Mouse (Mus musculus): ENCODE results near the gene Tat.
"Not testable (repeated sequence)": the region's sequence is repeated elsewhere in the genome, so short reads cannot be mapped to it uniquely, and the experiment has no call there.

Tat gene

GRCm38 (mm10) chr8:109982386-109983105, 7.7 kb upstream of the Tat start:
- no peak for DNase-seq (ENCODE audit: low spot score in 2 of 2)

GRCm38 (mm10) chr8:109983944-109984343, 6.3 kb upstream of the Tat start:
- DNase-seq (ENCODE audit: low spot score in 2 of 2) = no peak

GRCm38 (mm10) chr8:109986384-109986783, 3.9 kb upstream of the Tat start:
- DNase-seq (ENCODE audit: low spot score in 2 of 2) = no peak

GRCm38 (mm10) chr8:109987776-109988175, 2.5 kb upstream of the Tat start:
- no peak for DNase-seq (ENCODE audit: low spot score in 2 of 2)

DNA sequence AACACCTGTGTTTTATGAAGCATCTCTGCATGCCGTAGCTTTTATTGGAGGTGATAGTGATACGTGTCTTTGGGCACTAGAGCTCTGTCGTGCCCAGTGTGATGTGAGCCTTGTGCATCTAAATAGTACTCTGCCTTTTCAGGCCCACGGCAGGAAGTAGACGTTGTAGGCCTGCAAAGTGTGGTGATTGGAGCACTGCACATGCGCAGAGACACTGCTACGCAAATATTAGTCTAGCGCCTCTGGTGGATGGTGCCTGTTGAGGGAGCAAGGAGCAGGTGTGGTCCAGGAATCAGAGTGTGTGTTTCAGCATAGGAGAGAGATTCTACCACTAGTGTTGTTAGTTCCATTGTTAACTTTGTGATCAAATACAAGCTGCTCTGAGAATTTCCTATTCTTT, 1.1 kb upstream of the Tat start:
- DNase-seq (ENCODE audit: low spot score in 2 of 2) = no peak

GRCm38 (mm10) chr8:109992166-109992565, 1.9 kb downstream of the Tat start:
- DNase-seq (ENCODE audit: low spot score in 2 of 2) = no peak

DNA sequence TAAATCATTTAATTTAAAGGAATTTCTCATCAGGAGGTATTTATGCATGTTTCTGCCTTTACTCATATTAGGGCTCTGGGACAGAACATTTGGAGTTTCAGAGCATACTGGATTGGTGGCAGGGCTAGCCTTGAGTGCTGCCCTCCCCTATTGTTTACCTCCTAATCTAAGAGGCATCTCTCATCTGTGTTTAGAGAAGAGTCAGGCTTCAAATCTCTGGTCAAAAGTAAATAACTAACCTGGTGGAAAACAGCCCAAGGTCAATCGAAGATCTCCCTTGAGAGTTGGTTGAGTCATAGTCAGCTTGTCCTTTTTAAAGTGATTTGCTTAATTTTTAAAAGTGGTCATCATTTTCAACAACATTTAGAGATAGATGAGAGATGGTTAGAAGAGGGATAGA, 2.7 kb downstream of the Tat start:
- DNase-seq (ENCODE audit: low spot score in 2 of 2) = no peak

GRCm38 (mm10) chr8:109997381-109997780, 7.1 kb downstream of the Tat start:
- no peak for DNase-seq (ENCODE audit: low spot score in 2 of 2)

- DNase-seq (ENCODE audit: low spot score in 2 of 2) = no peak
These were observed 7.8 kb downstream of the Tat start for GRCm38 (mm10) chr8:109998066-109998465.

DNA sequence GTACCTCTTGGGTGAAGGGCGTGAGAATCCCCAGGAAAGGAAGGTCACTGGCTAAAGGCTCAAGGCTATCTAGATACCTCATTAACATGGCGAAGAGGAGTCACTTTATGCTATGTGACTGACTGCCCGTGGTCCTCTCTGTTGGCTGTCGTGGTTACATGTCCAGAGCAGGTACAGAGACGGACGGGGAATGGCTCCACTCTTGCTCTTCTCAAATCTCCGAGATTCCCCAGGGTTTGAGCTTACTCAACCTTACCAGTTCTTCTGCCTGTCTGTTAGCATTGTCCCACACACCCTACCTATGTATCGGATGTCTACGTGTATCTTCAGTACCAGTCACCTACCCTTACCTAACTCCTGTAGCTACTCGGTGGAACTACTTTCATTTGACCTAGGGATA, 9.7 kb downstream of the Tat start:
- DNase-seq (ENCODE audit: low spot score in 2 of 2) = no peak

DNA sequence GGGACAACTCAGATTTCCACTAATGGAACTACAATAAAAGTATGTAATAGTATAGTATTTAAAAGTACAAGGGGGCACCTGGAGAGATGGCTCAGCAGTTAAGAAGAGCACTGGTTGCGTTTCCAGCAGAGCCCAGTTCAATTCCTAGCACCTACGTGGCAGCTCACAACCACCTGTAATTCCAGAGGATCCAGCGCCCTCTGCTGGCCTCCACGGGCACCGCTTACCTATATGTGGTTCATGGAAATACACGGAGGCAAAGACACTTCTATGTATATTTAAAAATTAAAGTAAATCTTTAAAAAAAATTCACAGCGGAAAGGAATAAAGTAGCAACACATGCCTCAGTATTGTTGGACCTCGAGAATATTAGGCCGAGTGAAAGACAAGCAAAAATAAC, 12.7 kb downstream of the Tat start:
- no peak for DNase-seq (ENCODE audit: low spot score in 2 of 2)

- DNase-seq (ENCODE audit: low spot score in 2 of 2) = no peak
These were observed 14.1 kb downstream of the Tat start for GRCm38 (mm10) chr8:110004300-110004699.

DNA sequence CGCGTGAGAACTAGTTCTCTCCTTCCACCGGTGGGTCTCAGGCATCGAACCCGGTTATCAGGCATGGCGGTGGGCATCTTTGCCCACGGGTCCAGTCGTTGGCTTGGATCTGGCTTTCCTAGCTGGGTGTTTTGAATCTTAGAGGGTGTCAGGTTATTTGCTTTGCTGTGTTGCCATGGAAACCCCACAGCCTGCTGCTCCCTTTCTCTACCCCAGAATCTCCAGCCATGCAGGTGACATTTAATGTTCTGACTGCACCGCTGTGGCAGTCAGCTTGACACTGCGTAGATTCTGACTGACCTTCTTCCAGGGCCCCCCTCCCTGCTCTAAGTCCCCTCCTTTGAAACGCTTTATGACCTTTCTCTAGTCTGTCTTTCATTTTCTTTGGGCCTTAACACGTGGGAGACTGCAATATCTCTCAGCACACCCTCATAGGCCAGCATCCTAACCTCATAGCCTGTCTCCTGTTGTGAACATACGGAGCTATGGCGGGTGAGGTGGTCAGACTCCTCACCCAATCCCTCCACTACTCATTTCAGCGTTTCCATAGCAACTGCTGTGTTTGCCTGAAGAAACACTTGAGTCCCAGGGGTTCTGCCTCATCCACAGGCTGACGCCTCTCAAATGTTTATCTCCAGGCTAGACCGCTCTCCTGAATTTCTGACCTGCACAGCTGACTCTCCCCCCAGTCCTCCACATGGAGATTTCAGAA, 16.2 kb downstream of the Tat start:
- DNase-seq (ENCODE audit: low spot score in 2 of 2) = no peak

DNA sequence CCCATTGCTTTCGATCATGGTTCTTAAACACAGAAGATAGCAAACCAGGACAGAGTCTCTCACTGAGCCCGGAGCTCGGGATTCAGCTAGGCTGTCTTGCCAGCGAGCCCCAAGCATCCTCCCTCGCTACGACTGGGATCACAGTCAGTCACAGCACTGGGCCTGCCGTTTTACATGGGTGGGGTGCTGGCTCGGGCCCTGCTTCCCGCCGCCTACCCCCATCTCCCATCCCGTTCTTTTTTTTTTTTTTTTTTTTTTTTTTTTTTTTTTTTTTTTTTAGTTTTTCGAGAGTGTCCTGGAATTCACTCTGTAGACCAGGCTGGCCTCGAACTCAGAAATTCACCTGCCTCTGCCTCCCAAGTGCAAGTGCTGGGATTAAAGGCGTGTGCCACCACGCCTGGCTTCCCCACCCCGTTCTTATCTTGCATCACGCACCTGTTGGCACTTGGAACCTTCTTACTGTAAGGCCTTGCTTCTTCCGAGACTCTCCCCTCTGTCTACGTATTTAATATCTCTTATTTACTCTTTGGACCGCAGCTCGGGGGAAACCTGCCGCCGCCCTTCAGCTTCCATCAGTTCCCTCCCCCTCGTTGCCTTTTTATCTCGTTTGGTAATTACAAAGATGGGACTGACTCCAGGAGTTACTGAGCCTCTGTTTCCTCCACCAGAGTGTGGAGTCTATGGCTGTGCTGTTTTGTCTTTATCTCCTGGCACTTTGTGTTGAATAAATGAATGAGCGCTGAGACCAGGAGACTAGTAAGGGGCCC, 18.2 kb downstream of the Tat start:
- DNase-seq (ENCODE audit: low spot score in 2 of 2) = no peak

GRCm38 (mm10) chr8:110008995-110009446, 18.8 kb downstream of the Tat start:
- no peak for DNase-seq (ENCODE audit: low spot score in 2 of 2)

DNA sequence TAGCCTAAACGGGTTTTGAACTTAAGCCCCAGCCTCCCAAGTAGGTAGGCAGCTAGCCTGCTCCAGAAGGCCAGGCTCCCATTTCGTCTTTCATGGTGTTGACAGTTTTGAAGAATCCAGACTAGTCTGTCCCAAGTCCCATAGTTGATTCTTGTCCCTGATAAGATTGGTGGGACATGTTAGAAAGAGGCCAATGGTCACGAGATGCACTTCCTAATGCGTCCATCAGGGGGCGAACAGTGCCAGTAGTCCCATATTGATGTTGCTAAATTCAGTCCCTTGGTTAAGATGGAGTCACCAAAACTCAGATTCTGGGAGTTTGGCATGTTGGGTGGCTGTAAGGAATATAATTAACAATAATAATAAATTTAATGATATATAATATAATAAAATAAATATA, 20.6 kb downstream of the Tat start:
- DNase-seq (ENCODE audit: low spot score in 2 of 2) = no peak

DNA sequence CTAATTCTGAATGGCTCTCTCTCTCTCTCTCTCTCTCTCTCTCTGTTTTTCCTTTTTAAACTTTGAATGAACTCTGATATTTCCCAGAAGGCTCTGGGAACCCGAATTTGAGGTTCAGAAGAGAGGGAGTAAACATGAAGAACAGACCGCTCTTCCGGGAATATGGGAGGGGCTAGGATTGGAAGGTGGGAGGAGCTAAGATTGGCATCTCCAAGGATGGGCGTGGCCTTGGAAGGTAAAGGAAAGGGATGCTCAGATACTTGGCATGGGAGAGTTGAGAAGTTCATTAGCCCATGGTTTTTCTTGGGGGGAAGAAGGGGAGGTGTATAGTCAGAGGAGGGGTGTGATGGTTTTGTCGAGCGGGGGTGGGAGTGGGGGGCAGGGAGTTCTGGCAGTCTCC, 31.8 kb downstream of the Tat start:
- no peak for DNase-seq (ENCODE audit: low spot score in 2 of 2)

DNA sequence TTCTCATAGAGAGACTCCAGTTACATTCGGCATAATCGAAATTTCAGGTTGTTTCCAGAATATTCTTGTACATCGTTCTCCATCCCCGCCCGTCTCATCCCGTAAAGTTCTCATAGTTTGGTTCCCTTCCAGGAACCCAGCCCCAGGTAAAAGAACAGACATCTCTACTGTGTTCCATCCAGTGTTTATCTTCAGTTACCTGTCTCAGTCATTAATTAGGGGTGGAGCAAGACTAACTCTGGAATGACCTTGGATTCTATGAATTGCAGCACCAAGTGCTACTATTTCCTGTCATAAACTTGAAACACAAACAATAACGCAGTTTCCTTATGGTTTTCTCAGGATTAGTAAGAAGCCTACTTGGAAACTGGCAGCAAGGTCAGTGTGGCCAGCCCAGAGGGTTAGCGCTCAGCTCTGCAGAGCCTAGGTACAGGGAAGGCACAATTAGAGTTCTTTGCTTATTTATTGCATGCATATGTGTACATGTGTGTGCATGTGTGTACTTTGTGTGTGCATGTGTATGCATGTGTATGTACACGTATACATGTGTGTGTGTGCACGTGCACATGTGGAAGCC, 32.6 kb downstream of the Tat start:
- no peak for DNase-seq (ENCODE audit: low spot score in 2 of 2)

DNA sequence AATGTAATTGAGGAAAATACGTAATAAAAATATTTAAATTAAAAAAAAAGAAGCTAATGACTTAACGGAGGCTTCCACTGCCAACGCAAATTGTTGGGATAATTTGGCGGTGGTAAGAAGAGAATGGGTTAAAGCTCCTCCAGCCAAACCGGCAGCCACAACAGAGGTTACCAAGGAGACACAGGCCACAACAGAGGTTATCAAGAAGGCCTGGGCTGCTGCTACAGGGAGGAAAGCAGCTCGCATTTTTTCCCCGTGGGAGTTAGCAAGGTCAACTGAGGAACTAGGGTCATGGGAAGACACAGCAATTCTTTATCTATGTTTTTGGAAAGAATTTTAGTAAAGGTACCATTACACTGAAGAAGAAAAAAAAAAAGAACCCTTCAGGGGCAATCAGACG, 43.5 kb downstream of the Tat start:
- not testable (repeated sequence) for DNase-seq (ENCODE audit: low spot score in 2 of 2)

DNA sequence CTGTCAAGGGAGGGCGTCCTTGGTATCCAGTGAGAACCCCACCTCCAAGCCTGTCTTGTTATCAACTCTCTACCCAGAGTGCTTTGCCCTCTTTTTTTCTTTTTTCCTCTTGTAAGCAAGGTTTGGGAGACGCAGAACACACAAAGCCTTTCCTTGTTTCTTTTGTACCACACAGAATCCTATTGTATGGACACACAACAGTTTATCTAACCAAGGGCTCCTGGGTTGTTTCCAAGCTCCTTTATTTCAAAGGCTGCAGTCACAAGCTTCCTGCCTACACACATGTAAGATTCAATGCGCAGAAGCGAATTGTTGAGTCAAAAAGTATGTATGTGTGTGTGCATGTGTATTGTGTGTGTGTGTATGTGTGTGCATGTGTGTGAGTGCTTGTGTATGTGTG, 44.1 kb downstream of the Tat start:
- no peak for DNase-seq (ENCODE audit: low spot score in 2 of 2)

DNA sequence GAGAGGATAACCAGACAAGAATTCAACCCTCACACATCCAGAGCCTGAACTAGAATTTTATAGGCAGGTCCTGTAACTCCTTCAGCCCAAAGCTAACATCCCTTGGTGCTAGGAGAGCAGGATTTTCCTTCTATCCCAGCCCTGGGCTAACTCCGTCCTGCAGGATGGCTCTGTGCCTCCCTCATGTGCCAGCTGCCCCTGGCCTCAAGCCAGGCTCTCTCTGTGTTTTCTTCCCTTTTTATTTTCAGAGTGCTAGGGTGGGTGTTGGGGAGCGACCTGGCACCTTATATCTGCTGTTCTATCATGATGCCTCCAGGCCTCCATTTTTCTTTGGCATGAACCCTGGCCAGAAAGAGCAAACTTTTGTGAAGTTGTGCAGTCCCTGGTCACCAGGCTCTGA, 45.9 kb downstream of the Tat start:
- no peak for DNase-seq (ENCODE audit: low spot score in 2 of 2)

DNA sequence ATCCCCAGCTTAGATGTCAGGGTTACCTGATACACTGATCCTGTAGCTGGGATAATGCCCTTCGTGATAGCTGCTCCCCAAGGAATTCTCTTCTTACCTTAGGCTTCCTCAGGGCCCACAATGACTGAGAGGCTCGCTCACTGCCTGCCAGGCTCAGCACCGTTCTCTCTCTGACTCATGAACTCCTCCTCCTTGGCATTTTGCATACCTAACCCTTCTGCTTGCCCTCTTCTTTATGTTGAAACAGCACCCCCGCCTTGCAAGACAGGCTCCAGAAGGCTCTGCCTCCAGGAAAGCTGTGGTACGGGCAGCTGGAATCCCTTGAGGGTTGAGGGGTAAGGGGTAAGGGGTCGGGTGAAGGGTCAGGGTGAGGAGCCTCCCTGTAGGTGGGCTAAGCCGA, 49.0 kb downstream of the Tat start:
- no peak for DNase-seq (ENCODE audit: low spot score in 2 of 2)
